Mouse (Mus musculus): ENCODE results near the gene Pgrmc1.
"Not testable (repeated sequence)": the region's sequence is repeated elsewhere in the genome, so short reads cannot be mapped to it uniquely, and the experiment has no call there.

Pgrmc1 gene

DNA sequence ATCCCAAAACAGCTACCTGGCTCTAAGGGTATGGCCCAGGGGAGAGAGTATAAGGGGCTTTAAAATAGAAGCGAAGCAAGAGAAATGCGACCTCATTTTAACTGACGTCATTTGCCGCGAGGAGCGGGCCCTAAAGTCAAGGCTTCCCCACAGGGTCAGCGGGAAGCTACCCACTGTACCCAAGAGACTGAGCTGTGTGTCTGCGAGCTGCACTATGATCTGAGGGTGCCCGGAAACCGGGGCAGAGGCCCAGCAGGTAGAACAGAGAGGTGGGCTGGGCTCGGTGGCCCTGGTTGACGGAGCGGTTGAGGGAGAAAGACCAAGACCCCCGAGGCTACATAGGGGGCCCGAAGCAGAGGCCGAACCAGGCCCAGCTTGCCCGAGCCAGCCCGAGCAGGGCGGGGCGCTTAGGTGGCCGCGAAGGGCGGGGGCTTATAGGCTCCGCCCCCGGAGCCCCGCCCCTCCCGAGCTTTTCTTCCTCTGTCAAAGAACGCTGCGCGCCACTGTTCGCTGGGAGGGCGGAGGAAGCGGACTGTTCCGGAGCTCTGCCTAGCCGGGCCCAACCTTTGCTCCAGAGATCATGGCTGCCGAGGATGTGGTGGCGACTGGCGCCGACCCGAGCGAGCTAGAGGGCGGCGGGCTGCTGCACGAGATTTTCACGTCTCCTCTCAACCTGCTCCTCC is at the start of gene Pgrmc1:
Gene Pgrmc1 (plus strand): TSS at position 500 of the 683 bp plus-strand sequence.
- peak; percentile 89 for DNase-seq (ENCODE audit: low spot score)

DNA sequence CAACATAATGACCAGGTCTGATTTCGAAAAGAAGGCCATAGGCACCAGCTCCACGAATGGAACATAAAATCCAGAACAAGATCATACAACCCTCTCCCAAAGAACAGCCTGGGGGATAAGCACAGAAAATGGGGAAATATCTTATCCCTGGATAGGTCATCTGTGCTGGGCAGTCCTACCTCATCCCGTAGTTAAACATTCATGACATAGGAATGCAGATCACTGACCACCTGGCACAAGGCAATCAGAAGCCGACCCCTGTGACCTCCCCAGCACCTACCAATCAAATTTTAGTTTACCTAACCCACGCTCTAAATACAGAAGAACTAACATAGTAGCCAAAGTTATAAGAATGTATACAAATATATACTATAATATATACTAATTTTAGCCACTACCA is 49.2 kb upstream of the Pgrmc1 start:
- DNase-seq (ENCODE audit: low spot score) = no peak

DNA sequence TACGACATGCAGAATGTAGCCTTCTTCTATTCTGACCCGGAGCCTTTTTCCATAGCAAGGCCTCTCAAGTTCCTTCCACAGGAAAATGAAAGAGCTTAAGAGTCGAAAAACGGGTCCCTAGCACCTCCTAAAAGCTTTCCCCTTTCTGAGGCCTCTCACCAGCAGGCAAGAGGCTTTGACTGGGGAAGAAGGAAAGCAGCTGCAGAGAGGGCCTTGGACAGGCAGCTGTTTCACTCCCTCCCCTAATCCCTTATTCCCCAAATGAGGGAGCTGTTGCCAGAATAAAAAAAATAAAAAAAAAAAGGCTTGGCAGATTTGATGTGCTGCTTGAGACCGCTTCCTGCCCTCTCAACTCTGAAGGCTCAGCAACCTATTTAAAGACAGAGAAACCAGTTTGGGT is 47.1 kb upstream of the Pgrmc1 start:
- DNase-seq (ENCODE audit: low spot score) = peak; percentile 62

DNA sequence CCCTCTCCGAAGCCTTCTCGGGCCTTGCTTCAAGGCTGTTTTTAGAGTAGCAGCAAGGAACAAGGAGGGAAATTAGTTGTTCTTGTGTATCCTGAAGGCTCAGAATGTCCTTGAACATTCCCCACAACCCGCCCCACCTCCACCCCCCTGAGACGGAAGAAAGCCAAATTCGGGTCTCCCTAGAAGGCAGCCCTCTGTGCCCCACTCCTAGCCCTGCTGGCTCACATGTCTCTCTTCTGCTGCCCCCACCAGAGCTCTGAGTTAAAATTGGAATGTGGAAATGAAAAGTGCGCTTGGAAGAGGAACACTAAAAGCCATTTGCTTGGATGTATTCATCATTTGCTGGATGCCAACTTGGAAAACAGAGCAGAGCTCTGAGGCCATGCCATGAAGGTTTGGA is 46.7 kb upstream of the Pgrmc1 start:
- DNase-seq (ENCODE audit: low spot score) = no peak

DNA sequence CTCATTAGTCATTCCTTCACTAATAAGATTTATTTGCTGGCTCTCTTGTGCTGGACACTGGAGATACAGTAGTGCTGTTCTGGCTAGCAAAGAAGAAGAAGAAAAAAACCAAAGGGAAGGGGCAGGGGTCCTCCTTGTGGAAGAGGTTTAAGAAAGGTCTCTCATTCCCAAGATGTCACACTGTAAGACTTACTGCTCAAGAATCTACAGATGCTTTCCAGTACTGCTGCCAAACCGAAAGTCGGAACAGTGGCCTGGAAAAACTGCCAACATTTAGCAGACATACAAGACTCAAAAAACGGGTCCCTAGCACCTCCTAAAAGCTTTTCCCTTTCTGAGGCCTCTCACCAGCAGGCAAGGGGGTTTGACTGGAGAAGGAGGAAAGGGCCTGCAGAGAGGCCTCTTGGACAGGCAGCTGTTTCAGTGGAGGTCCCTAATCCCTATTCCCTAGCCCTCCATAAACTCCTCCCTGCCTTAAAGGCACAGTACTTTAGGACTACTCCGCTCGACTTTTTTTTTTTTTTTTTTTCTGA is 45.9 kb upstream of the Pgrmc1 start:
- peak; percentile 67 for DNase-seq (ENCODE audit: low spot score)

DNA sequence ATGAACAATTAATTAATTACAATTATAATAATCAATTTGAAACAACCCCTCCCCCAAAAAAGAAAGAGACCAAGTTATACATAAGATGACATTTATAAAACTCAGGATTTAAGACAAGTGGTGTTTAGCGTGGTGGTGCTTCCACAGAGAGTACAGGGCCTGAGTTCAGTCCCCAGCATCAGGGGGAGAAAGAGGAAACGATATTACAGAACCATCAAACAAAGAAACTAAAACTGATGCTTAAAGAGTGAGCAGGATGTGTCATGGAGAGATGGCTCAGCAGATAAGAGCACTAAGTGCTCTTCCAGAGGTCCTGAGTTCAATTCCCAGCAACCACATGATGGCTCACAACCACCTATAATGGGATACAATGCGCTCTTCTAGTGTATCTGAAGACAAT is 45.3 kb upstream of the Pgrmc1 start:
- DNase-seq (ENCODE audit: low spot score) = no peak

DNA sequence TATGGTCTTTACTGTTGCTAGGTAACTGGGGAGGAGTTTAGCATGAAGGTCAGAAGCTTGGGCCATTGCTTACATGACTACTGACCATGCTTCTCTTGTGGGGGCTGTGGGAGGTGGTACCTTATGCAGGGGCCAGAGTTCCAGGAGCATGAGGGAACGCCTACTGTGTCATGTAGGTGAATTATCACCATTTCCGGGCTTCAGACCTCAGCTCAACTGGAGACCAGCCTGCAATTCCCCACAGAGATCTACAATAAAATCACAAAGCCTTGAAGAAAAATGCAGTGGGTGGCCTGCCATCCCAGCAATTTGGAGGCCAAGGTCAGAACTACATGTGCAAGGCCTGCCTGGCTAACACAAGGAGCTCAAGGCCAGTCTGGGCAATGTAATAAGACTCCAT is 42.8 kb upstream of the Pgrmc1 start:
- DNase-seq (ENCODE audit: low spot score) = not testable (repeated sequence)

DNA sequence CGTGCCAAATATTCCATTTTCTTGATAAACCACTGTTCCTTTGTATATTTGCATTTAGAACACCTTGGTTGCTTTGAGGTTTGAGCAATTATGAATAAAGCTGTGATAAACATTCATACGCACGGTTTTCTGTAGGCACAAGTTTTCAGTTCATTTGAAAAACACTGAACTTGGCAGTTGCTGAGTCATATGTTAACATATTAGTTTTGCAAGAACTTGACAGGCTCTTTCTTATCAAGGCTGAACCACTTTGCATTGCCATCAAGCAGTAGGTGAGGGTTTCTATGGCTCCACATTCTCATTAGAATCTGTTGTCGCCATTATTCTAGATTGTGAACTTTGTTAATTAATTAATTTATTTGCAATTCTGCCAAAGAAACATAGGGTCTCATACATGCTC is 37.8 kb upstream of the Pgrmc1 start:
- no peak for DNase-seq (ENCODE audit: low spot score)

DNA sequence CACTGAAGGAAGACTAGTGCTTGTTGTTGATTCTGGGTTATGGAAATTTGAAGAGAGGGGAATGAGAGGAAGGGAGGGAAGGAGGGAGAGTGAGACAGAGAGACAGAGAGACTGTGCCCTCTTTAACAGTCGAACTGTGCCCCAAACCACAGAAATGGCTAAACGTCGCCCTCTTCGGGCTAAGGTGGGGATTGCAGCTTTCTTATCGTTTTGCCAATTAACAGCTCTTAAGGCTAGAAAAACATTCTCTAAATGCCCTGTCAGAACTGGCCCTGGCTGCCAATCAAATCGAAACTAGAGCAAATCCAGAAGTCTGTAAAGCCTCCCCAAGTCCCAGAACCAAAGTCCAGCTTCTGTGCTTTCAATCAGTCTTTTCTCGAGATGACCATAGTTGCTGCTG is 36.4 kb upstream of the Pgrmc1 start:
- DNase-seq (ENCODE audit: low spot score) = peak; percentile 83

DNA sequence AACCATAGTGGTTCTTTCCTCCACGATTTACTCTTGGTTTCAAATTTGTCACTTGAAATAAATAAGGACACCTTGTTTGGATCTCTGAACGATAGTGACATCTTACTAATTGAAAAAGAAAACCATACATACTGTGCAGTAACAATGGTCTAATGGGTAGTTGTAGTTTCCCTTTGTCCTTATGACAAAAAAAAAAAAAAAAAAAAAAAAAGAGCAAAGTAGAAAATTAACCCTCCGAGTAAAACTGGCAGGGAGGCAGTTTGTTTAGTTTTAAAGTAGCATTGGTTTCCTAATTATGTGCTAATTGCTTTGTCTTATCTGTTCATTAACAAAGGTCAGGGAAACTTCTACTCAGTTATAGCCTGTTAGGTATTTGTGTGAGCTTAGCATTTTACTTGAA is 35.9 kb upstream of the Pgrmc1 start:
- DNase-seq (ENCODE audit: low spot score) = no peak

DNA sequence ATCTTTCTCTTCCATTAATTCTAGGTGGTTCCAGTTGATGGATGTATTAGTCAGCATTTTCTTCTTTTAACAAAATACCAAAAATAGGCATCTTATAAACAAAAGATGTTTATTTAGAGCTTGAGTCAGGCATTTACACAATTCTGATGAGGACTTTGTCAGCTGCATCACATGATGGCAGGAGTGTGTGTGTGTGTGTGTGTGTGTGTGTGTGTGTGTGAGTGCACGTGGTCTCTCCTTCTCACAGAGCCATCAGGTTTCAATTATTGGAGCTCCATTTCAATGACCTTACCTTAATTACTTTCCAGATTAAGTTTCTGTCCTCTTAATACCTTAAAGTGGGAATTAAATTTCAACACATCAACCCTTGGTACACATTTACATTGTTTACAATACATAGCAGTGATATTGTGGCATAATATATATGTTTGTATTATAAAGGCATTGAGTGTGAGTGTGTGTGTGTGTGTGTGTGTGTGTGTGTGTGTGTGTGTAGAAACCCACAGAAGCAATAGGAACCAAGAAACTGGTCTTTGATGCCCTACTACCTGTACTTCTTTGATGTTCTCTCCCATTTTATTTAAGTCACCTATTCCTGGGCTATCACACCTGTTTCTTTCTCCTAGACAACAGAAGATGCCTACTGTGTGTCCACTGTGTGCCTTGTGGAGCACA is 11.2 kb upstream of the Pgrmc1 start:
- no peak for DNase-seq (ENCODE audit: low spot score)

DNA sequence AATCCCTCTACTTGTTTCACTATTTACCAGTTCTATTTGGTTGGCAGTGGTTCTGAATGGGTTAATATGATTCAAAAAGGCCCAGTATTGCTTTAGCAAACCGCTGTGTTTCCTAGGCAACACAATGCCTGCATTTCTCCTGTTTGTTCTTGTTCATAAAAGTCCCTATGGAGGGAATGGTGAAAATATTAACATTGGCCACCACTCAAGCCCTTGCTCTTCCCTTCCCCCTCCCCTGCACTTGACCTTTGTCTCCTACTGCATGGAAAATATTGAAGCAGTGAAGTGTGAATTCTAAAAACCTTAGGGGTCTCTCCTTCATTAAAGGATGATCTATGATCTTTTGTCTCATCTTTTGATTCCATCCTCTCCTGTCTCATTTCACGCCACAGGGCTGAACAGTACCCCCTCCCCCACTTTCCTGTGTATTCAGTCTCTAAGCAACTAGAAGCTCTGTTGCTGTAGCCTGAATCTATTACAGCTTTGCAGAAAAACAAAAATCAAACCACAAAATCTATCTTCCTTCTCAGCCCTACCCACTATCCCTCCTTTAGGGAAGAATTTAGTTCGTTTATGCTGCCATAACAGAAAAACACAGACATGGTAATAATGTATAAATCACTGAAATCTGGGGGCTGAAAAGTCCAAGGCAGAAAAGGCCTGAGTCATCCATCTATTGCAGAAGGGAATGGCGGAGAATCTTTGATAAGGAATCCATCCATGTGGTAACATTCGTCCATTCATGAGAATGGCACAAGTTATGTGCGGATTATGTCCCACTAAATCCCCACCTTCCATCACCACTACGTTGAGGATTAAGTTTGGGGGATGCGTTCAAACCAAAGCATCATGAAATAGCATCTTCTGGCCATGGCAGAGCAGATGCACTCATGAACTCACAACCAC is 10.4 kb upstream of the Pgrmc1 start:
- DNase-seq (ENCODE audit: low spot score) = peak; percentile 13

DNA sequence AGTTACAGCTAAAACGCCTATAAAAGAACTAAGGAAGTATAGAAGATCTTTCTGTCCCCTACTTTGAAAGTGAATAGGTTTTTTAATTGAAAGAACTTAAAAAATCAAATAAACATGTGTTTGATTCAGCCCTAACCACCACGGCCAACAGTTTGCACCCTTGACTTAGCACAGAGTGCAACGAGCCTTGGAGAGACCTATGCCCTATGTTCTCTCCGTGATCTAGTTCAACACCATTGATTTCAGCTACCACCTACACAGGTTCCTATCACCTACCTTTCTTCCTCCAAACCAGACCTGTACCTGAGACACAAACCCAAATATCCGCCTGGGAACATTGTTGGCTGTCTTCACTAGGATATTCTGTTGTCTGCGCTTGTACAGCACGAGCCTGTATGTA is 7.7 kb upstream of the Pgrmc1 start:
- no peak for DNase-seq (ENCODE audit: low spot score)

DNA sequence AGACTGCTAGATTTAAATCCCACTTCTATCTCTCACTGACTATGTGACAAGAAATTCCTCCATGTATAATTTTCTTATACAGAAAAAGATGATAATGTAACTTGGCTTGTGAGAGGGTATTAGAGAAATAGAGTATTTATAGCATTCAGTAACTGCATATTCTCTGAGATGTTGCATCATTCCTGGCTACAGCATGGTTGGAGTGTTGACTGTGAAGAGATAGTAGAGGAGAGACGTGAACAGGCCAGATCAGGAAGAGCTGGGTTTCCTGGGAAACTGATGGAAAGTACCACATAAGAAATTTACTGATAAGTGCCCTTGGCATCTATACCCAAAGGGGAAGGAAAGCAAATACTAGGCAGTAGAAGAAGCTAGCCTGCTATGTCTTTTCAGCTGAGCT is 6.9 kb upstream of the Pgrmc1 start:
- no peak for DNase-seq (ENCODE audit: low spot score)

DNA sequence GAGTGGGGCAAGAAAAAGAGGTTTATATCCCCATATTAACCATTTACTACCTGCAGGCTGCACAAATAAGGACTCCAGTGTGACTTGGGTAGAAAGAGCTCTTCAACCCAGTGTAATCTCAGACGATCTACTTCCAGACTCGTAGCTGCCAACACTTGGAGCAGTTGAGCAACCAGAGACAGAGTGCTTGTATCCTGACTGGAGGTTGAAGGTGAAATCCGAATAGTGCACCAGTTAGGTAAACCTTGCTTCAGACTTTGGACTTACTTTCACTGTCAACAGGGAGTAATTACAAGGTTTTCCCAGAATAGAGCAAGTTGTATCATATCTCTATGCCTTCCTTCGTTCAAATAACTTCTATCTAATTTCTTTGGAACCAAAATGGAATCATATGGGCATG is 6.5 kb upstream of the Pgrmc1 start:
- DNase-seq (ENCODE audit: low spot score) = no peak

DNA sequence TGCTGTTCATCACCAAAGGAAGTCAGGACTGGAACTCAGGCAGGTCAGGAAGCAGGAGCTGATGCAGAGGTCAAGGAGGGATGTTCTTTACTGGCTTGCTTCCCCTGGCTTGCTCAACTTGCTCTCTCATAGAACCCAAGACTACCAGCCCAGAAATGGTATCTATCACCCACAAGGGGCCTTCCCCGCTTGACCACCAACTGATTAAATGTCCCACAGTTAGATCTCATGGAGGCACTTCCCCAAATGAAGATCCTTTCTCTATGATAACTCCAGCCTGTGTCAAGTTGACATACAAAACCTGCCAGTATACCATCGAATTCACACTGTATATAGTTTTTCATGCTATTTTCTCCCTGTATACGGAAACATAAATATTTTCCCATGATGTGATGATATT is 2.8 kb upstream of the Pgrmc1 start:
- no peak for DNase-seq (ENCODE audit: low spot score)

DNA sequence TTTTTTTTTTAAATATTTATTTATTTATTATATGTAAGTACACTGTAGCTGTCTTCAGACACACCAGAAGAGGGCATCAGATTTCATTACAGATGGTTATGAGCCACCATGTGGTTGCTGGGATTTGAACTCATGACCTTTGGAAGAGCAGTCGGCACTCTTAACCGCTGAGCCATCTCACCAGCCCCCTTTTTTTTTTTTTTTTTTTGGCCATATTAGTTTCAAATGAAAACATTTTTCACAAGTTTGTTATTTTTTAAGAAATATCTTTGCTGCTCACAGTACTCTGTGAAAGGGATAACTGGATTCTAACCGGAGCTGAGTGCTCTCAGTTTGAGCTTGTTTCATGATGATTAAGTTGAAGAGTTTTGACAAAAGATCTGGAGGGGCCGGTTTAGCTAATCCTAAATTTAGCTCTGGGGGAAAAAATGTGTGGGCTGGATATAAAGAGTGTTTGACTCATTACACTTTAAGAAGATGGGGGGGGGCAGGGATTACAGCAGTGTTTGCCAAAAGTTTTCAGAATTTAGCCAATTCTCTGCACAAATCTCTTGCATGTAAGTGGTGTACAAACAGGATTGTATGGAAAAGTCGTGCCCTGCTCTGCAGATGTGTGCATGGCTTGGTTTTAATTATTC is 1.4 kb upstream of the Pgrmc1 start:
- not testable (repeated sequence) for DNase-seq (ENCODE audit: low spot score)

DNA sequence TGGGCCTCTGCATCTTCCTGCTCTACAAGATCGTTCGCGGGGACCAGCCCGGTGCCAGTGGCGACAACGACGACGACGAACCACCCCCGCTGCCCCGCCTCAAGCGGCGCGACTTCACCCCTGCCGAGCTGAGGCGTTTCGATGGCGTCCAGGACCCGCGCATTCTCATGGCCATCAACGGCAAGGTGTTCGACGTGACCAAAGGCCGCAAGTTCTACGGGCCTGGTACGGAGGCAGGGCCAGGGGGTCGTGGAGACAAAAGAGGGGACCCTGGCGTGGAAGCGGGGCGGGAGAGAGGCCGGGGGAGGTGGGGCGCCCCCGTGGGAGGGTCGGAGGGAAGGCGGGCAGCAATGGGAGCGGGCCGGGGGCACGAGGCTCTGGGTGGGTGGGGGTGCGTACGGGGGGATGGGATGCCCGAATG is 394 bp downstream of the Pgrmc1 start:
- no peak for DNase-seq (ENCODE audit: low spot score)

DNA sequence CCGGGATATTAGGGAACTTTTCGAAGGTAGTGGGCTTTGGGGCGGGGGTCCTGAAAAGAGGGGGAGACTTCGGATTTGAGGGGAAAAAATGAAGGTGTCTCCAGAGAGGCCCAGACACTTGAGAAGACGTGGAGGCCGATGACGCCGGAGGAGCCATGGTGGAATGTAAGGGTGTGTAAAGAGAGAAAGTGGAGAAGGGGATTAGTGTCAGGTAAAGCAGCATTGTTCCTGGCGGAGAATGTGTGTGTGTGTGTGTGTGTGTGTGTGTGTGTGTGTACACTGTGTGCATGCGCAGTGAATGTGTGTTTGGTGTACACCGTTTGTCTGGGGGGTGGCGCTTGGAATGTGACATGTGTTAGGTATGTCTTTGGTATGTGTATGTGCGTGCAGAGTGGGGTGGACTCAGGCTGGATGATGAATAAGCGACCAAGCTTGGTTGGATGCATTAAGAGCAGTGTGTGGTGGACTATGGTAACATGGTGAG is 897 bp downstream of the Pgrmc1 start:
- peak; percentile 44 for DNase-seq (ENCODE audit: low spot score)

DNA sequence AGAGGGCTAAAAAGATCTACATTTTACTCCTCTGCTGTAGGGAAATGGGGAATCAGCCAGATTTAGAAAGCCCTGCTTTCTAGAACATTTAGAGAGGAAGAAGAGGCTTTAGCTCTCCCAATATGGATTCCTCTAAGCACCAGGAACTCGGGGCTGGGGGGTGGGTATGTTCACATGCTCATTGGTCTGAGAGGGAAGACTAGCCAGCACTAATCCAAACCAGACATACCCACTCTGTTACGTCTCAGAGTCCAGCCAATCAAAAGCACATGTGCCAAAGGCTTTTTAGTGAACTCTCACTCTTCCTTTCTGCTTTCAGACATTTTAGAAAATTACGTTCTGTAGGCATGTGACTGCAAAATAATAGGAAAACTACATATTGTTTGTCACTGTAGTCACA is 1.6 kb downstream of the Pgrmc1 start:
- DNase-seq (ENCODE audit: low spot score) = peak; percentile 63

DNA sequence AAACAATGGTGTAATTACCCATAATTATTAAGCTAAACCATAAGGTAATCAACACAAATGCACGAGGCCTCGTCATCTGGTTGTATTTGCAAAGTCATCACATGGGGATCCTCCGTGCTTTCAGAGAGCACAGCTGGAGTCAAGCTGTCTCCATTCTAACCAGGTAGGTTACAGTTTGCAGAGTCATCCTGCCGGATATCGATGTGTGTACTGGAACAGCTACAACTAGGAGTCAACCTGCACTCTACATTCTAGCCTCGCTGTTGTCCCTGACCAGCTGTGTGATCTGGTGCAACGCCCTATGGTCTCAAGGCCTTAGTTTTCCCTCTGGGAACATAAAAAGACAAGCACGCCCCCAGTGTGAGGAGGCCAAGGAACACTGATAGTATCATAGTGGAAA is 2.1 kb downstream of the Pgrmc1 start:
- DNase-seq (ENCODE audit: low spot score) = no peak

DNA sequence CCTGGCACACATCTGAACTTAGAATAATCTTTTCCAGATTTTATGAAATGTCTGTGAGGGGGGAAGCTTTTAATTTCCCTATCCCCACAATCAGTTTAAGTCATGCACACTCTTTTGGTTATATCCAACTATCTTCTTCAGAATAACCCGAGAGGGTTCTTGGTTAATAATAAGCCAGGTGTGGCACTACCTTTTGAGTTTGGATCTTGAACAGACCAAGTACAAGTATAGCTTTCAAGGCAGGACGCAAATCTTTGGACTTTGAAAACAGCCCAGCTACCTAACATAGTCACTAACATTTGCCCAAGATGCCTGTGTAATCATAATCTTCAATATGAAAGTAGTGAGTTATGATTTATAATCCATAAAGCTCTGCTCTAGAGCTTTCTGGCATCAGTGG is 4.9 kb downstream of the Pgrmc1 start:
- no peak for DNase-seq (ENCODE audit: low spot score)

All from embryo, embryonic 10.5 days (tissue).